Mouse (Mus musculus) forelimb bud, embryonic 11.5 days (tissue): ENCODE measurements around the gene Stat5a.
A peak's percentile ranks its signal among the peaks of the same experiment; 100 is the strongest.

ENCODE experiments used
- DNase-seq: peaks from one replicate; pipeline ENCODE4 v3.0.0-alpha.2; 2012; ENCODE audit warnings: low read depth, low spot score

The Stat5a gene

DNA sequence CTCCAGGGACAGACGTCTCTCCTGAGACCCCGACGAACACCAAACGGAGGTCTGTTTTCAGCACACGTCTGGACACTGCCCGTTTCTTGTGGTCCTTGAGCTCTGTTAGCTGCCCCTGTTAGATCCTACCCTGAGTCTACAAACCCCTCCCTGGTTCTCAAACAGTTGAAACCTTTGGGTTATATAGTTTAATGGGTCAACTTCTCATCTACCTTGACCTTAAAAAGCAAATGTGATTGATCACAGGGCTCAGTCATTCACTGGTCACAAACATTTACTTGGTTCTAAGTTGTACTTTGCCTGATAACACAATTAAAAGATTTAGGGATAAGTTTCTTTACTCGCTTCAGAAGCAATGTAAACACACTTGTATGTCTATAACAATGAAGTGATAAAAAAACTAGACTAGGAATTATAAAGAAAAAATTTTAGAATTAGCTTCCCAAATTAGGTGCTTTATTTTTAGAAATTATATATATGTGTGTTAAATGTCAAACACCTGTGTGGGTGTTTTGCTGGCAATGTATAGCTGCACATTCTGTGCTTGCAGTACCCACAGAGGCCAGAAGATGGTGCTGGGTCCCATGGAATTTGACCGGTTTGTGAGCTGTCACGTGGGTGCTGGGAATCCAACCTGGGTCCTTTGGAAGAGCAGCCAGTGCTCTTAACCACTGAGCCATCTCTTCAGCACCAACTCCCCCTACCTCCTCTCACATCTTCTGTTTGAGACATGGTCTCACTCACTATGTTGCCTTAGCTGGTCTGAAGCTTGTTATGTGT is 22.0 kb upstream of the Stat5a start:
- no peak for DNase-seq

- DNase-seq = no peak
These were observed 20.3 kb upstream of the Stat5a start for GRCm38 (mm10) chr11:100838894-100839293.

- DNase-seq = no peak
These were observed 19.6 kb upstream of the Stat5a start for GRCm38 (mm10) chr11:100839523-100839922.

DNA sequence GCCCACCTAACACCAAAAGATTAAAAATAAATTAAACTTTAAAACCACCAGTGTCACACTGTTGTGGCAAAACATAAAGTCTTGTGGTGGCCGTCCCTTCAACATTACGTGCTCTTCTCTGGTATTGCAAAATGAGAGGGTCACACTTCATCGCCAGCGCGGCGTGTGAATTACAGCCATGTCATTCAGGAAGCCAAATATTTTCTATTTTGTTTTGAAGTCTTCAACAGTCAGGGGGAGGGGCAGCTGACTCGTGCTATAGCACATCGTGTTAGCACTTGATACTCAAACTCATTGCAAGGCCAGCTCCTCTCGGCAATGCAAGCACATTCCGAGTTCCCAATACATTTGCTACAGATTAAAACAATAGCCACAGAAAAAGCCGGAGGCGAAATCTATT is 18.3 kb upstream of the Stat5a start:
- DNase-seq = no peak

DNA sequence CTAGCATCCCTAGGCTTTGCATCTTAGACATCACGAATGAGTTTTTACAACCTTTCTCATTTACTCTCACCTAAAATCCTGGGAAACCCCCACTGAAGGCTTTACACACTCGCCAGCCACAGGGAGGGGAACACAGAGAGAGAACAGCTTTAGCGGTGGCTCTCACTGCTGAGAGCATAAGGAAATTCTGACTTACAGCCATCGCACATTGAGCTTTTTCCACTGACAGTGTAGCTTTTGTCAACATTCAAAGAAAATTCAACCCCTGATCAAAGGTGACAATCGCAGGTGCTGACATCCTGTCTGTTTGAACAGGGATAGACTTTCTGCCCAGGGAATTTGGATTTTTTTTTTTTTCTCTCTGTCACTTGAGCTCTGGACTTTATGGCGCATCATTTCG is 17.1 kb upstream of the Stat5a start:
- DNase-seq = no peak

DNA sequence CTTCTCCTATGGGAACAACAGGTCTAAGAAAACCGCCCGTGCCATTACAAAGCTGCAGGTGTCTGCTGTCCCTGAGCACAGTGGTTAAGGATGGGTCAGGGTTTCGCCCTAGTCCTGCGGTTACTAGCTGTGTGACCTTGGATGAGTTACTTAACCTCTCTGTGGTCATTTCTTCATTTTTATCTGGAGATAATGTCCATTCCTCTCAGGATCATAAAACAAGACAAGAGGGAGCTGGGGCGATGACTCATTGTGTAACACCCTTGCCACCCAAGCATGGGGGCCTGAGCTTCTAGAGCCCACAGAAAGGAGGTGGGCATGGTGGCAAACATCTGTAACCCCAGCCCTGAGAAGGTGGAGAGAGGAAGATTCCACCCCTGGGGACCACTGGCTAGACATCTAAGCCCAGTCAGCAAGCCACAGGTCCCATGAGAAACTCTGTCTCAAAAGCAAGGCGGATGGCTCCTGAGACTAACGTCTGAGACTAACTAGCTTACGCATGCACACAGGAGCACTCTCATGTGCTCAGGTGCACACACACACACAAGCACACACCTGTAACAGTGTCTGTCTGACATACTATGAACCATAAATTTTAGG is 16.0 kb upstream of the Stat5a start:
- no peak for DNase-seq

DNA sequence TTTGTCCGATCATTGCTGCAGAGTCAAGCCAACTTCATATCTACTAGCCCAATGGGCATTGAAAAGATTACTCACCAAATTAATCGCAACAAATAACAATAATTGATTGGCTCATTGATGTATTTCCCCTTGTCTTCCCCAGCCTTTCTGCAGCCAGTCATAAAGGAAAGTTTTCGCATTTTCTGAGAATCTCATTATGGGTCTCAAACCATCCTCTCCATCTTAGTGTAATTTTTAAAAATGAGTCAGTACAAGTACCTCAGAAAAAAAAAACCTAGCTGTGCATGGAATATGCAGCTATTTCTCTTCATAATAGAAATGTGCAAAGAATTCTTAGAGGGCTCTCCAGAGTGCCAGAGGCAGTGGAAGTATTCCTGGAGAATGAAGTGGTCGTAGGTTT is 15.0 kb upstream of the Stat5a start:
- no peak for DNase-seq

GRCm38 (mm10) chr11:100845793-100846192 is 13.4 kb upstream of the Stat5a start:
- DNase-seq = no peak

GRCm38 (mm10) chr11:100847572-100847971 is 11.6 kb upstream of the Stat5a start:
- DNase-seq = no peak

GRCm38 (mm10) chr11:100848080-100848479 is 11.1 kb upstream of the Stat5a start:
- no peak for DNase-seq

DNA sequence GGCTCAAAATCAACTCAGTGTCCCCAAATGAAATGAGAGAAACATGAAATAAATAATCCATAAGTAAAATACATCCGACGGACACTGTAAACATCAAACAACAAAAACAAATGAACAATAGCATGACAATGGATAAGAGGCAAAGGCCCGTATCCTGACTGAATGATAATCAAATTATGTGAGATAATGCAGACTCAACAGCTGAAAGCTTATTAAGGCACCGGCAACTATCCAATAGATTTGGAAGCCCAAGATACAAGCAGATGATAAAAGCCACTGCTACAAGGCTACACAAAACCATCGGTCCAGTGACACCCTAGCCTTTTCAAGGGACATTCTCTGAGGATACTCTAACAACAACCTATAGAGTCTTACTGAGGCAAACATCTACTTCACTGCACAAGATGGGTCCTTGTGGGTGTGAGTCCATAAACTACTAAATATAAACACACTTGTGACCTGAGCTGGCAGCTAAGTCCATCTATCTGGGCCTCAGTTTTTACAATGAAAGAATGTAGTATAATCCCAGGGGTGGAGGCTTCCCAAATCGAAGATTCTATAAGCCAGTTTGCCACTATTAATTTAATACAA is 10.3 kb upstream of the Stat5a start:
- DNase-seq = no peak

GRCm38 (mm10) chr11:100849456-100850037 is 9.6 kb upstream of the Stat5a start:
- no peak for DNase-seq

DNA sequence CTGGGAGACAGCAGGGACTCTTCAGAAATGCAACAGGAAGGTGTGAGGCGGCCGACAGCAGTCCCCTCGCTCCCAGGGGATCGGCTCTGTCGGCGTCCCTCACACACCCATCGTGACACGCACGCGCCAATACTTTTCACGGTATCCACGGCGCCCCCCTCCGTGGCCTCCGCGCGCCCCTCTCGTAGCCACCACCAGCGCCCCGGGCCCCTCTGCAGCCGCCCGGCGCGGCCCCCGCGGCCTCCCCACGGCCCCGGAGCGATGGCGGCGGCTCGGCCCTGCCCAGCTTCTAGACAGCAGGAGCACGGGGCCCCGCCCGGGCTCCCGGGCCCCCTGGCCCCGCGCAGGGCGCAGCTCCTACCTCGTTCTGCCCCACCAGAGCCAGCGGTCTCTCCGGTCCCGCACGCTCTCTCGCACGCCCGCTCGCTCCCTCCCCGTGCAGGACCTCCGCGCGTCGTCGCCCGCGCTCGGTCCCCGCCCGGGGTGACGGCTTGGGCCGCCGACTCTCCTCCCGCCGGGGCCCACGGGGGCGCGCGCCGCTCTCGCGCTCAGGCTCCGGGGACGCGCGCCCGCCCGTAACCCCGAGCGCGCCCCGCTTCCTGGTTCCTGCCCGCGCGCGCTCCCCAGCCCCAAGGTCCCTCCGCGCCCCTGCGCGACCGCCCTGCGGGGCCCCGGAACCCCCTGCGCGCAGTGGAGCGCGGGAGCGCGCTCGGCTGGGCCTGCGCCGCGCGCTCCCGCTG is 8.9 kb upstream of the Stat5a start, which contains the start of gene Stat5b:
TSS of gene Stat5b (minus strand) at position 687 of the 740 bp plus-strand sequence.
- DNase-seq = peak; percentile 34

- DNase-seq = peak; percentile 53
These were observed 8.2 kb upstream of the Stat5a start for GRCm38 (mm10) chr11:100850778-100851528.

DNA sequence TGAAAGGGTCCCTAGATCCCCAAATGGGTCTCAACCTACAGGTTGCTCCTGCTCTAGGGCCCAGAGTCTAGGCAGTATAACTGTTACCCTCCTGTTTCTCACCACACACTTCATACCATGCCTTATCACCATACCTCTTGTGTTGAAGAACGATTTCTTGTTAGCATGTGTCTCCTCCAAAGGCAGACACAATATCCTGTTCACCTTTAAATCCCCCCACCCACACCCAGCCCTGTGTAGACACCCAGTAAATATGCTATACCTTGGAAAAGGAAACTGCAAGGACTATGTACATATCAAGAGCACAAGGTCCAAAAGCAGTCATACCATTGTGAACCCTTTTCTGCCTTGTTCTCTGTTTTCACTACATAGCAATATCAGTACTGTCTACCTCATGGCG is 7.1 kb upstream of the Stat5a start:
- DNase-seq = no peak

GRCm38 (mm10) chr11:100853018-100853417 is 6.1 kb upstream of the Stat5a start:
- DNase-seq = no peak

- no peak for DNase-seq
These were observed 4.9 kb upstream of the Stat5a start for GRCm38 (mm10) chr11:100854268-100854667.

DNA sequence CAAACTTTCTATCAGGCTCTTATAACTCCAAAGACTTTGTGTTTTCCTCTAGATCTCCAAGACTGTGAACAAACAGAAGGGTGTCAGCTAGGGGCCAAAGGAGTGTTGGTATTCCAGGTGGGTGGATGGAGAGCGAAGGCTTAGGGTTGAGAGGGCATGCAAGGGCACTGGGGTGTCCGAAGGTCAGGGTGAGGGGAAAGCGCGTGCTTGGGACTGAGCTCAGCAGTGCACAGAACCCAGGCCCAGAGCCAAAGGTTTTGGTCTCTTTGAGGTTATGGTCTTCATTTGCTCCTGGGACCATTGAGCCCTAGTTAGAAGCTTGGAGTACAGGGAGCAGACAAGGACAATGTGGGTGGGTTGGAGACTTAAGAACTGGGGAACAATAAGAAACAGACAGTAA is 4.0 kb upstream of the Stat5a start:
- no peak for DNase-seq

- no peak for DNase-seq
These were observed 1.2 kb upstream of the Stat5a start for GRCm38 (mm10) chr11:100857960-100858359.

DNA sequence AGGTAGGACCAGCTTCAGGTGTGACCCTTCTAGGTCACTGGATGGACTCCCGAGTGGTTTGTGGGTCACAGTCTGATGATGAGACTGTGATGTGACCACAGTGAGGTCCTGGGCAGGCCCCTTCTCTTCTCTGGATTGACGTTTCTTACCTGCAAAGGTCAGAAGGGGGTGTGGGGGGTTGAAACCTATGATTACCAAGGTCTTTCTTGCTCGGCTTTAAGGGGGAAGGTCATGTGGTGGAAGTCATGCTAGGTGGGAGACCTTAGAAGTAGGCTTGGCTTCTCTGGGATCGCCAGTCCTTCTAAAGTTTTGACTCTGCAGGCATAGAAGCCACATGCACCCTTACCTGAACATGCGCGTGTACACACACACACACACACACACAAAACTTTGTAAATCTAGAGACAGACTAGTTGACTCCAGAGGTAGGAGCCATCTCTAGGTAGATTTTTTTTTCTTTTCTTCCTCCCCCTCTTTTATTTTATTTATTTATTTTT is 476 bp downstream of the Stat5a start:
- no peak for DNase-seq
